Comparison of ENCODE assay signal across 8 mouse cellular contexts in the genomic region with DNA sequence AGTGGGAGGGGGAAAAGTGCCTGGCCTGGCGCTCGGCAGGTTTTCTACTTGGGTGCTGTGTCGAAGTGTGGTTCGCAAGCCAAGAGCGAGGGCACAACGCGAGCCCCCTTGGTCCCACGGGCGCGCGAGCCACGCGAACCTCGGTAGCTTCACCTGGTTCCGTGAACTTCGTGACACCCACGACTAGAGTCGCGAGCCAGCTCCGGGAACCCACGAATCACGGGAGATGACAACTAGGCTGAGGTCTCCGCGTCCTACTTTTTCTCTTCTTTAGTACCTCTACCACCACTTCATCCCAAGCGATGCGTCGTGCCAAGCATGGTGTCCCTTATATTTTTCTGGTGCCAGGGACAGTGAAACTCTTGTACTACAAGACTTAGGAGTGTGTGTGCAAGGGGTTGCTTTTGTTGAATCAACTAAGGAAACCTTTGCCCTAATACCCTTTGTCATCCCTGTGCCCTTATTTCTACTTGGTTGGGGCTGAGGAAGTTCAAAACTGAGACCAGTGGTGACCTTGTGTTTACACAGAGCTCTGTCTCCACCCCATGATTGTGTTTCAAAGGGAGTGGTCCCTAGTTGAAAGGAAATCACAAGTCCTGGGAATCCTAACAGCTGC. TPM values are rescaled to one million over a fixed set of nuclear protein-coding genes. Genes with fewer than 3 reads are reported as not detected.
DNase-seq lines count a peak whose midpoint lies in the region; ATAC-seq and TF ChIP-seq lines count a peak whose summit lies in the region.

No protein-coding gene starts in this region.

- ATAC-seq in erythroid progenitor cell, adult 5-6 weeks (replicated peaks; ENCODE audit: low FRiP score, poor library complexity, severe bottlenecking), result peak; percentile 68
- ATAC-seq in hindbrain, embryonic 12.5 days (ENCODE audit: low FRiP score), result peak; percentile 66

- H3K36me3 ChIP-seq in thymus, adult 2 months (ENCODE audit: control insufficient read depth, insufficient read depth, low read length), result no peaks in the 10 kb centered on the region
- 0 out of 2 replicates have a peak, but pooled peaks cover 2% of the 10 kb centered on the region for H3K36me3 ChIP-seq in hindbrain, embryonic 12.5 days

- DNase-seq in thymus, adult 2 months, result no peak
- DNase-seq in thymus, postnatal 14 days, result no peak
- no peak for DNase-seq in lung, adult 2 months
- DNase-seq in retina, postnatal 1 day, result peak; percentile 52
- DNase-seq in gastrocnemius, adult 8-10 months (ENCODE audit: low spot score in 2 of 2), result no peak
- no peak for DNase-seq in thymus, postnatal 25 days

- no peak for TF ChIP-seq CTCF in thymus, adult 2 months (IDR thresholded peaks at IDR 0.05; ENCODE audit: borderline replicate concordance, control insufficient read depth, extremely low read depth, insufficient read depth, low read length, poor library complexity)
- TF ChIP-seq CTCF in lung, adult 2 months (IDR thresholded peaks at IDR 0.05; ENCODE audit: insufficient read depth, low read length), result no peak

- H3K9ac ChIP-seq in hindbrain, embryonic 12.5 days, result peak overlapping the region; percentile 87

- H3K4me1 ChIP-seq in thymus, adult 2 months (replicated peaks; ENCODE audit: control insufficient read depth, insufficient read depth, low read length), result no peaks in the 10 kb centered on the region
- H3K4me1 ChIP-seq in hindbrain, embryonic 12.5 days, result peaks cover 15% of the 10 kb centered on the region
- peaks cover 16% of the 10 kb centered on the region for H3K4me1 ChIP-seq in lung, adult 2 months (ENCODE audit: control insufficient read depth, insufficient read depth, low read length)

- peak overlapping the region; percentile 85 for H3K4me3 ChIP-seq in thymus, adult 2 months (ENCODE audit: control insufficient read depth, insufficient read depth, low read length)
- peak overlapping the region; percentile 78 for H3K4me3 ChIP-seq in hindbrain, embryonic 12.5 days
- peak overlapping the region; percentile 80 for H3K4me3 ChIP-seq in lung, adult 2 months (replicated peaks; ENCODE audit: extremely low read depth, low read depth, low read length)

- WGBS in thymus, adult 2 months, result under 1% methylated on average over 27 of the region's 27 CpGs
- under 1% methylated on average over 26 of the region's 27 CpGs for WGBS in hindbrain, embryonic 12.5 days
- under 1% methylated on average over 27 of the region's 27 CpGs for WGBS in lung, adult 2 months

- peak overlapping the region; percentile 70 for H3K4me2 ChIP-seq in hindbrain, embryonic 12.5 days (replicated peaks)

- TF ChIP-seq POLR2A in thymus, adult 2 months (IDR thresholded peaks at IDR 0.05; ENCODE audit: control insufficient read depth, extremely low read depth, insufficient read depth, low read length, poor library complexity), result no peak
- no peak for TF ChIP-seq POLR2A in lung, adult 2 months (IDR thresholded peaks at IDR 0.05; ENCODE audit: borderline replicate concordance, extremely low read depth, low read depth, low read length)

- H3K9me3 ChIP-seq in hindbrain, embryonic 12.5 days (replicated peaks), result no peaks in the 10 kb centered on the region

- no peaks in the 10 kb centered on the region for H3K27me3 ChIP-seq in thymus, adult 2 months (ENCODE audit: control insufficient read depth, insufficient read depth, low read length)
- no peaks in the 10 kb centered on the region for H3K27me3 ChIP-seq in hindbrain, embryonic 12.5 days

- peak overlapping the region; percentile 76 for H3K27ac ChIP-seq in thymus, adult 2 months (ENCODE audit: control insufficient read depth, insufficient read depth, low read length)
- peak overlapping the region; percentile 97 for H3K27ac ChIP-seq in hindbrain, embryonic 12.5 days

RNA-seq across cellular contexts. Expression of a gene that starts 0.4 kb away (rescaled TPM):
- 22.7 and 24.4 TPM in 2 replicates for polyA plus RNA-seq in thymus, adult 2 months (2012; rRNA removed)
- 17.7 and 18.0 TPM in 2 replicates for total RNA-seq in erythroid progenitor cell, adult 5-6 weeks (2015; ENCODE audit: low replicate concordance)
- 12.5 and 19.4 TPM in 2 replicates for total RNA-seq in erythroid progenitor cell, adult 5-6 weeks (2017; ENCODE audit: low replicate concordance)
- polyA plus RNA-seq in hindbrain, embryonic 12.5 days (2016; fragmentation: Nextera tagmentation; extraction: Ambion mirVana), result 36.7 and 40.7 TPM in 2 replicates
- polyA plus RNA-seq in lung, adult 2 months (2012; rRNA removed), result 15.6 and 25.2 TPM in 2 replicates
- total RNA-seq in gastrocnemius, adult 8-10 months (2022), result 10 to 100 TPM; 21.0 to 33.1 (median 30.7) TPM

RNA-seq across cellular contexts. Expression of a gene that starts 0.4 kb away (rescaled TPM):
- 19.9 and 28.3 TPM in 2 replicates for polyA plus RNA-seq in thymus, adult 2 months (2012; rRNA removed)
- 26.7 and 26.8 TPM in 2 replicates for total RNA-seq in erythroid progenitor cell, adult 5-6 weeks (2015; ENCODE audit: low replicate concordance)
- 9.4 and 24.5 TPM in 2 replicates for total RNA-seq in erythroid progenitor cell, adult 5-6 weeks (2017; ENCODE audit: low replicate concordance)
- polyA plus RNA-seq in hindbrain, embryonic 12.5 days (2016; fragmentation: Nextera tagmentation; extraction: Ambion mirVana), result 49.1 and 50.2 TPM in 2 replicates
- 43.6 and 65.9 TPM in 2 replicates for polyA plus RNA-seq in lung, adult 2 months (2012; rRNA removed)
- 100 to 1,000 TPM; 105 to 127 (median 116) TPM for total RNA-seq in gastrocnemius, adult 8-10 months (2022)
